Mouse (Mus musculus) spleen, adult 2 months (tissue): Measurements from ENCODE around the gene A130010J15Rik. TPM values are rescaled to one million over a fixed set of nuclear protein-coding genes. Genes with fewer than 3 reads are reported as not detected.

ENCODE experiments used
- DNase-seq, 2 experiments: peaks; one replicate each; pipeline versions ENCODE4 v3.0.0 to v3.0.0-alpha.2; 2012 to 2021; ENCODE audit warnings: low spot score in 2 of 2, low read depth in 1 of 2
- H3K27ac ChIP-seq: fragments of 200-500 bp; 2 replicates; pipeline ENCODE4 v1.5.1; 2012; ENCODE audit warnings: low read length, inconsistent platforms; ENCODE audit not compliant: insufficient read depth
- H3K27me3 ChIP-seq: fragments of 200-500 bp; 2 replicates; pipeline ENCODE4 v1.6.1; 2012; ENCODE audit warnings: mild to moderate bottlenecking, moderate library complexity, low read length, inconsistent platforms; ENCODE audit not compliant: control insufficient read depth, insufficient read depth
- H3K36me3 ChIP-seq: fragments of 200-500 bp; 2 replicates; pipeline ENCODE4 v1.6.1; 2012; ENCODE audit warnings: mild to moderate bottlenecking, low read length, inconsistent platforms; ENCODE audit not compliant: control insufficient read depth, insufficient read depth
- H3K4me1 ChIP-seq: fragments of 200-500 bp; 2 replicates; pipeline ENCODE4 v1.6.1; 2011; ENCODE audit warnings: inconsistent platforms; ENCODE audit not compliant: control insufficient read depth, insufficient read depth, insufficient read length
- H3K4me3 ChIP-seq: fragments of 200-500 bp; 2 replicates; pipeline ENCODE4 v1.5.1; 2011; ENCODE audit warnings: mild to moderate bottlenecking, inconsistent platforms; ENCODE audit not compliant: insufficient read depth, insufficient read length; ENCODE audit errors: extremely low read depth
- CTCF ChIP-seq: fragments of 200-500 bp; IDR thresholded peaks from 2 replicates; pipeline ENCODE4 v1.5.1; 2011; ENCODE audit warnings: mild to moderate bottlenecking, inconsistent platforms; ENCODE audit not compliant: insufficient read depth, insufficient read length, insufficient replicate concordance; ENCODE audit errors: extremely low read depth
- POLR2A ChIP-seq: fragments of 200-500 bp; IDR thresholded peaks from 2 replicates; pipeline ENCODE4 v1.6.1; 2011; ENCODE audit warnings: low read depth, low read length, inconsistent platforms
- WGBS: fragments of 180-500 bp; shearing (Covaris S2); methylation state at CpG from one replicate; pipeline ENCODE4 v1.1.7; 2018; 5-methylcytosine and 5-hydroxymethylcytosine counted together
- polyA plus RNA-seq: library from polyadenylated mRNA; depleted of rRNA; stranded (reverse); fragments of >200 nt; gene quantifications from 2 replicates; pipeline ENCODE4 v1.2.3, GENCODE M21; 2012

The A130010J15Rik gene
- polyA plus RNA-seq, 1 experiment, result 1.8 TPM

GRCm38 (mm10) chr1:193160317-193161032 lies 7.4 kb upstream of the A130010J15Rik start:
- Histone ChIP-seq H3K4me1 (peaks cover 8% of the 10 kb centered on the region; the same call in 1 of the 2 replicates), H3K36me3 (no peaks in the 10 kb centered on the region), H3K4me3 (no peak overlapping the region), H3K27ac (peak overlapping the region; percentile 34; the same call in 1 of the 2 replicates), H3K27me3 (no peaks in the 10 kb centered on the region)
- peak in 1 of 2 experiments; percentile 62 for DNase-seq
- 20% methylated on average over 18 of the region's 18 CpGs for WGBS
- TF ChIP-seq POLR2A, result no peak
- no peak for TF ChIP-seq CTCF

- TF ChIP-seq POLR2A (no peak), CTCF (no peak)
- WGBS, result 77% methylated on average over 7 of the region's 7 CpGs
- H3K4me3 ChIP-seq, result no peak overlapping the region
- H3K27ac ChIP-seq, result no peak overlapping the region
- no peaks in the 10 kb centered on the region for H3K27me3 ChIP-seq
- DNase-seq, result no peak
- no peaks in the 10 kb centered on the region for H3K36me3 ChIP-seq
- peaks cover 11% of the 10 kb centered on the region for H3K4me1 ChIP-seq
Measured at GRCm38 (mm10) chr1:193169228-193169627, 1.4 kb downstream of the A130010J15Rik start.

- WGBS, result 52% methylated on average over 2 of the region's 2 CpGs
- DNase-seq, result peak in 1 of 2 experiments; percentile 58
- no peak overlapping the region for H3K27ac ChIP-seq
Measured at GRCm38 (mm10) chr1:193169856-193170255, 2.0 kb downstream of the A130010J15Rik start.

GRCm38 (mm10) chr1:193172991-193173809 lies 5.4 kb downstream of the A130010J15Rik start:
- Histone ChIP-seq H3K36me3 (peaks cover 1% of the 10 kb centered on the region), H3K4me1 (peaks cover 14% of the 10 kb centered on the region), H3K27me3 (no peaks in the 10 kb centered on the region), H3K4me3 (peak overlapping the region; percentile 85), H3K27ac (peak overlapping the region; percentile 91)
- WGBS, result under 1% methylated on average over 48 of the region's 48 CpGs
- TF ChIP-seq CTCF (no peak), POLR2A (peak; percentile 69)
- DNase-seq, result peak; percentile 97 to 99

More at GRCm38 (mm10) chr1:193169856-193170255, 2.0 kb downstream of the A130010J15Rik start:
- TF ChIP-seq CTCF (no peak), POLR2A (no peak)
- Histone ChIP-seq H3K4me1 (peaks cover 14% of the 10 kb centered on the region), H3K36me3 (peaks cover under 1% of the 10 kb centered on the region; the same call in 1 of the 2 replicates), H3K27me3 (no peaks in the 10 kb centered on the region), H3K4me3 (no peak overlapping the region)

GRCm38 (mm10) chr1:193173810-193174129 lies 5.9 kb downstream of the A130010J15Rik start:
- Histone ChIP-seq H3K27me3 (no peaks in the 10 kb centered on the region), H3K27ac (peak overlapping the region; percentile 84), H3K4me3 (peak overlapping the region; percentile 54), H3K4me1 (peaks cover 14% of the 10 kb centered on the region), H3K36me3 (peaks cover 3% of the 10 kb centered on the region)
- no peak for TF ChIP-seq POLR2A
- no peak for TF ChIP-seq CTCF
- 10% methylated on average over 9 of the region's 9 CpGs for WGBS
- DNase-seq, result no peak

- TF ChIP-seq POLR2A (no peak), CTCF (no peak)
- H3K36me3 ChIP-seq, result peaks cover 5% of the 10 kb centered on the region
- WGBS, result 84% methylated on average over 13 of the region's 13 CpGs
Measured at GRCm38 (mm10) chr1:193174143-193174733, 6.4 kb downstream of the A130010J15Rik start.

More at GRCm38 (mm10) chr1:193174143-193174733, 6.4 kb downstream of the A130010J15Rik start:
- no peaks in the 10 kb centered on the region for H3K27me3 ChIP-seq
- peak overlapping the region; percentile 84 for H3K27ac ChIP-seq
- peaks cover 14% of the 10 kb centered on the region for H3K4me1 ChIP-seq
- DNase-seq, result no peak
- no peak overlapping the region for H3K4me3 ChIP-seq
